Mouse (Mus musculus) midbrain, embryonic 14.5 days (tissue): ENCODE data around the gene Mpc1. TPM values are rescaled to one million over a fixed set of nuclear protein-coding genes. Genes with fewer than 3 reads are reported as not detected.

Experiments
- ATAC-seq: fragments of 200-750 bp; cut with Nextera tagmentation; 2 replicates; pipeline ENCODE4 v1.8.0; 2017; ENCODE audit warnings: moderate number of reproducible peaks, moderate library complexity; ENCODE audit not compliant: low FRiP score, low TSS enrichment
- DNase-seq: peaks from one replicate; pipeline ENCODE4 v3.0.0-alpha.2; 2015
- H3K27ac ChIP-seq: fragments of 300-500 bp; sonication (generic); replicated peaks from 2 replicates; pipeline ENCODE4 v1.5.1; 2014; ENCODE audit warnings: mild to moderate bottlenecking, low read depth, low read length, moderate library complexity
- H3K27me3 ChIP-seq: fragments of 300-500 bp; sonication (generic); 2 replicates; pipeline ENCODE4 v1.6.1; 2014; ENCODE audit warnings: low read length, control low read depth, mixed read lengths; ENCODE audit not compliant: control insufficient read depth, insufficient read depth
- H3K36me3 ChIP-seq: fragments of 300-500 bp; sonication (generic); 2 replicates; pipeline ENCODE4 v1.6.1; 2014; ENCODE audit warnings: low read length, control low read depth; ENCODE audit not compliant: control insufficient read depth, insufficient read depth
- H3K4me1 ChIP-seq: fragments of 300-500 bp; sonication (generic); 2 replicates; pipeline ENCODE4 v1.6.1; 2014; ENCODE audit warnings: mild to moderate bottlenecking, antibody characterized with exemption, low read length, control low read depth; ENCODE audit not compliant: control insufficient read depth, insufficient read depth
- H3K4me2 ChIP-seq: fragments of 300-500 bp; sonication (generic); 2 replicates; pipeline ENCODE4 v1.6.1; 2014; ENCODE audit warnings: mild to moderate bottlenecking, low read length, moderate library complexity
- H3K4me3 ChIP-seq: fragments of 300-500 bp; sonication (generic); replicated peaks from 2 replicates; pipeline ENCODE4 v1.5.1; 2014; ENCODE audit warnings: low read depth, low read length
- H3K9ac ChIP-seq: fragments of 300-500 bp; sonication (generic); replicated peaks from 2 replicates; pipeline ENCODE4 v1.6.1; 2014; ENCODE audit warnings: mild to moderate bottlenecking, low read length, moderate library complexity
- H3K9me3 ChIP-seq: fragments of 300-500 bp; sonication (generic); 2 replicates; pipeline ENCODE4 v1.6.1; 2016; ENCODE audit warnings: low read length, control low read depth, mixed read lengths; ENCODE audit not compliant: control insufficient read depth
- WGBS: fragments of 180-500 bp; shearing (Covaris S2); extraction: QIAGEN DNeasy Blood & Tissue Kit; methylation state at CpG from one replicate; pipeline ENCODE4 v1.1.7; 2014; 5-methylcytosine and 5-hydroxymethylcytosine counted together
- polyA plus RNA-seq: library from polyadenylated mRNA; unstranded; fragments of >200 nt; fragmentation: Nextera tagmentation; extraction: Ambion mirVana; gene quantifications from 2 replicates; pipeline ENCODE4 v1.2.1, GENCODE M21; 2014

Gene Mpc1
- polyA plus RNA-seq = 282 and 326 TPM in 2 replicates

DNA sequence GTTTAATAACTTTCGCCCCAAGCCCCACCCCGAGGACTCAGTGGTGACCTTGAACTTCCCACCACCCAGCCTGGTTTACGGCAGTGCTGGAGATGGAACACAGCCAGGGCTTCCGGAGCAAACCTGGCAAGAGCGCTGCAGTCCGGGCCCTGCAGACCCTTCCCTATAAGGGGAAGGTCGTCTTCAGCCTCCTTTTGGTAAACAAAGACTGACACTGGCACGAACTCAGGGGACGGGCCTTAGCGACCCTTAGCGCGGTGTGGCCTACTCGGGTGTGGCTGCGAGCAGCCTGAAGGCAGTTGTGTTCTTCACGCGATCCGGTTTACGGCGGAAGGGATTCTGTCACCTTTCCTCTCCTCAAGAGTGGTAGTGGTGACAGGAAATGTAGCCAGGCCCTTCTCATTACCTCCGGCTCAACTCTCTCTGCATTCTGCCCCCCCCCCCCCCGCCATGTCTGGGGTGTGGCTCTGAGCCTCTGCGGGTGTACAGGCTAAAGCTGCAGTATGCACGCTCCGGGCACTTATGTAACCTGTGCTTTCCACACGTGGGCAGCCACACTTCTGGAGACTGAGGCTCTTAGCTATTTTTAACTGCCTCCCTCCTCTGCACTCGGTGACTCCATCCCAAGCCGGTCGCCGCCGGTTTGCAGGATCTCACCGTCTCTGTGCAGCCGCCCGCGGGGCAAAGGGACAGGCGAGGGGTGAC is at the start of gene Mpc1:
Gene Mpc1 (plus strand): TSS at position 84 of the 705 bp plus-strand sequence.
- WGBS = 2% methylated on average over 35 of the region's 35 CpGs
- ATAC-seq (peak; percentile 69), DNase-seq (peak; percentile 70)
- no peaks in the 10 kb centered on the region for H3K36me3 ChIP-seq
- peak within 1 kb of the TSS; percentile 77 for H3K9ac ChIP-seq
- no peaks in the 10 kb centered on the region for H3K27me3 ChIP-seq
- H3K9me3 ChIP-seq = no peaks in the 10 kb centered on the region
- peak within 1 kb of the TSS; percentile 78 for H3K4me3 ChIP-seq
- peaks cover 16% of the 10 kb centered on the region for H3K4me1 ChIP-seq
- H3K27ac ChIP-seq = peak within 1 kb of the TSS; percentile 90
- H3K4me2 ChIP-seq = peak within 1 kb of the TSS; percentile 98

DNA sequence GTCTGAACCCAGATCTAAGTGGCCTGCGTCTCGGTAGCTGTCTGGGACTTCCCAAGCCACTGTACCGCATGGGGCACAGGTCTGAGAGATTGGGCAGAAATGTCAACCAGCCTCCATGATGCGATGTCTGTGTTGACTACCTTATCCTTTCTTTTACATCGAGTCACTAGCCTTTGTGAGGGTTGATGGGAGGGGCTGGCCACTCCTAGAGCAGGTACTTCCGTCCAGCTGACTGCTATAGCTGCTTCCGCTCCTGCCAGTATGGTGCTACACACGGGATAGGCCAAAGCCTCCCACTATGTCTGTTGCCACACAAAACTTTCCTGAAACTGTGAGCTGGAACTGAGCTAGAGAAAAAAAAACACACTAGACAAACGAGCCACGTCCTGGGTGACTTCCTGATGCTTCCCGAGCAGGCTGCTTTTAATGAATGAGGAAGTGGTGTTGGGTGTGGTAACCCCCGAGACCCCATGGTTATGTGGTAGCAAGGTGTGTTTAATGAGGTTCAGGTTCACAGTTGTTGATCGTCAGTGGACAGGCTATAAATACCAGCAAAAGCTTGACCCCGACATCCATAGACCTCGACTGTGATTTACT is 49.0 kb upstream of the Mpc1 start:
- H3K9me3 ChIP-seq = no peaks in the 10 kb centered on the region
- ATAC-seq (no peak), DNase-seq (no peak)
- no peak overlapping the region for H3K27ac ChIP-seq
- H3K4me3 ChIP-seq = no peak overlapping the region
- H3K27me3 ChIP-seq = no peaks in the 10 kb centered on the region
- H3K4me2 ChIP-seq = no peak overlapping the region
- H3K4me1 ChIP-seq = no peaks in the 10 kb centered on the region
- no peaks in the 10 kb centered on the region for H3K36me3 ChIP-seq
- H3K9ac ChIP-seq = no peak overlapping the region
- 84% methylated on average over 15 of the region's 15 CpGs for WGBS

DNA sequence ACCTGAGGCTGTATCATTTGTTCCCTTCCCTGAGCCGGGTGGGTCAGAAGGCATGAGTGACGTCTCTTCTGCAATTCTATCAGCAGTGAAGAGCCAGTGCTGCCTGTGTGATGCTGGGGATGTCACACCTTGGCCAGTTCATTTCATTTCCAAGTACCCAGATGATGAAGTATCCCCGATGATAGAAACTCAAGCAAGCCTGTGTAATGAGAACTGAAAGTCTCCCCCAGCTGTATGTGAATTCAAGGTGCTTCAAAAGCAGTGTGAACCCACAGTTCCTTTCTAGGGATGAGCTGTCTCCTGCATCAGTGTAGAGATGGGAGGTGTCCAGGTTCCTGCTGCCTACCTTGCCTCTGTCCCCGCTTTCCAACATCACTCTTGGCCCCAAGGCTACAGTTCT is 48.2 kb upstream of the Mpc1 start:
- no peak overlapping the region for H3K4me3 ChIP-seq
- no peak for ATAC-seq
- no peaks in the 10 kb centered on the region for H3K9me3 ChIP-seq
- H3K4me1 ChIP-seq = no peaks in the 10 kb centered on the region
- H3K27ac ChIP-seq = no peak overlapping the region
- no peak overlapping the region for H3K9ac ChIP-seq
- H3K27me3 ChIP-seq = no peaks in the 10 kb centered on the region
- H3K36me3 ChIP-seq = no peaks in the 10 kb centered on the region
- 89% methylated on average over 4 of the region's 4 CpGs for WGBS
- DNase-seq = no peak
- no peak overlapping the region for H3K4me2 ChIP-seq

DNA sequence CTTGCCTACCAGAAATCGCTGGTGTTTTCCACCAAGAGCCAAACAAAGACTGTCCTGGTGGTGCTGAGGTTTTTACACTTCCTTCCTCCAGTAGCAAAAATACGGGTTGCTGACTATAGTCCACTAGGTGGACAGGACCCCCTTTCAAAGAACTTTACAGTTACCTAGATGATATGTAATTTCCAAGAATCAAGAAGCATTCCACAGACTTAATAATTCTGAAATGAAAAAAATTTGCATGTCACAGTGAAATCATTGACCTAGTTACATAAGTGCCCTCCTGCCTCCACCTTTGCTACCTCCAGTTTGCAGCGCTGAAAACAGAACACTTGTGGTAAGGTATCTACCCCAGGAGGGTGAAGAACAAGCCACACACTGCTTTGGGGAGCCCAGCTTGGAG is 47.0 kb upstream of the Mpc1 start, which contains the start of gene Ccr6:
Gene Ccr6 (plus strand): TSS at position 301 of the 400 bp plus-strand sequence.
- ATAC-seq (no peak), DNase-seq (no peak)
- Histone ChIP-seq H3K27me3 (no peaks in the 10 kb centered on the region), H3K36me3 (no peaks in the 10 kb centered on the region), H3K4me3 (no peak within 1 kb of the TSS), H3K4me1 (no peaks in the 10 kb centered on the region), H3K27ac (no peak within 1 kb of the TSS), H3K9ac (no peak within 1 kb of the TSS), H3K9me3 (no peaks in the 10 kb centered on the region), H3K4me2 (no peak within 1 kb of the TSS)
- WGBS = 86% methylated on average over 3 of the region's 3 CpGs

DNA sequence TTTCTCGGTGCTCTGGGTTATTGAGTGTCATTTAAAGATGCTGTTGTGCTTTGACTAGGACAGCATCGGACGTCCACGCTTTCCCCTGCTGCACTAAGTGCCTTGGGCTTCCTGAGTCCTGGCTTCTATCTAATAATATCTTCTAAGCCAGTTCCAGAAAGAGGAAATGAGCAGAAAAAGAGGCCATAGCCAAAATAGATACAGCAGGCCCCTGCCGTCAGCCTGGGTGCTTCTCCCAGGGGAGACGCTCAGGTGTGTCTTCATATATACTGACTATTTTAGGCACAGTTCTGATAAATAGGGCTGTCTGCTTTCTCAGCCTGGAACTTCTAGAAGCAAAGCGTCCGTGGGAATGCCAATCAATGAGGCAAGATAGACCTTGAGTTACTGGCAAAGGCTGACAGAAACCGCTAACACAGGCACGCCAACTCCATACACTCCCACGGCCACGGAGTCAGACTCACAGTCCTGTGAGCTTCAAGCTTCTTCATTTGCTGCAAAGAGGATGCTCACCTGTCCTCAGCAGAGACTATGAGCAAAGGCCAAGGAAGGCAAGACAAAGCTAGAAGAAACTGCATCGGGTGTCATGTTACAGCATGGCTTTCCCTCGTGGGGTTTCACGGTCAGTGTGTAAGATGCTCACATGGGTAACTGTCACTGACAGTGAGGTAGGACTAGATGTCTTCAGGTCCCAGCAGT is 44.5 kb upstream of the Mpc1 start:
- ATAC-seq (no peak), DNase-seq (no peak)
- WGBS = 83% methylated on average over 15 of the region's 15 CpGs
- no peak overlapping the region for H3K4me3 ChIP-seq
- no peak overlapping the region for H3K27ac ChIP-seq
- no peaks in the 10 kb centered on the region for H3K36me3 ChIP-seq
- H3K4me1 ChIP-seq = no peaks in the 10 kb centered on the region
- no peak overlapping the region for H3K4me2 ChIP-seq
- no peak overlapping the region for H3K9ac ChIP-seq
- no peaks in the 10 kb centered on the region for H3K27me3 ChIP-seq
- no peaks in the 10 kb centered on the region for H3K9me3 ChIP-seq

DNA sequence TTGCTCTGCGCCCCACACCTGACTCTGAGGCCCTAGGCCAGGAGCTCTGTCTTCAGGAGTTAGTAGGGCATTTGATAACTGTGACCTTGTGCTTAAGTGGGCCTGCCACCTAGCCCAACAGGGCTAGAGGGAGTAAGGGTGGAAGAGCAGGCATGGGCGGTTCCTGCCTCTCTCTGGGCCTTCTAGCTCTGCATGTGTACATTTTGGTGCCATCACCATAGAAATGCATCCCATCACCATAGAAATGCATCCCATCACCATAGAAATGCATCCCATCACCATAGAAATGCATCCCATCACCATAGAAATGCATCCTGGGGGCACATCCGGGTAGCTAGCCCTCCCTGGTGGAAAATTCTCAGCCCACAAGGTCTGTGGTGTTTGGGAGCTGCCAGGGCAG is 43.1 kb upstream of the Mpc1 start:
- Histone ChIP-seq H3K4me3 (no peak overlapping the region), H3K4me2 (no peak overlapping the region), H3K9ac (no peak overlapping the region), H3K36me3 (no peaks in the 10 kb centered on the region), H3K27ac (no peak overlapping the region), H3K9me3 (no peaks in the 10 kb centered on the region), H3K4me1 (no peaks in the 10 kb centered on the region), H3K27me3 (no peaks in the 10 kb centered on the region)
- WGBS = 68% methylated on average over 3 of the region's 3 CpGs
- ATAC-seq (no peak), DNase-seq (no peak)

DNA sequence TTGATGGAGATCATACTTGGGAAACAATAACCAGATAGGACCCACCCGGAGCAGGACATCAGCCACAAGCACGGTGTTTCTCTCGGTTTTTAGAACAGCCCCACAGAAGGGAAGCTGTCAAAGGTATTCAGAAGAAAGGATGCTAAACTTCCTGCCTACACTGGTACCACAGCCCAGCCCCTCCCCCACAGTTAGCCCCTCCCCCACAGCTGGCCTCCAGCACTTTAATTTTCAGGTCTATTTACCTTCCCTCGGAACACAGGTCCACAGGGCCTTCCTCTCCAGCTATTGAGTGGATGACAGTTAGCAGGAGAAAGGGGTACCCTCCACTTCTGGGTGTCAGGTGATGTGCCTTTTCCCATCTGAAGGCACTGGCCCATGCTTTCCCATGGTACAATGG is 42.2 kb upstream of the Mpc1 start:
- 76% methylated on average over 4 of the region's 4 CpGs for WGBS
- no peaks in the 10 kb centered on the region for H3K9me3 ChIP-seq
- H3K4me3 ChIP-seq = no peak overlapping the region
- no peaks in the 10 kb centered on the region for H3K36me3 ChIP-seq
- no peak overlapping the region for H3K27ac ChIP-seq
- DNase-seq = no peak
- H3K9ac ChIP-seq = no peak overlapping the region
- ATAC-seq = no peak
- H3K4me1 ChIP-seq = no peaks in the 10 kb centered on the region
- no peak overlapping the region for H3K4me2 ChIP-seq
- no peaks in the 10 kb centered on the region for H3K27me3 ChIP-seq

DNA sequence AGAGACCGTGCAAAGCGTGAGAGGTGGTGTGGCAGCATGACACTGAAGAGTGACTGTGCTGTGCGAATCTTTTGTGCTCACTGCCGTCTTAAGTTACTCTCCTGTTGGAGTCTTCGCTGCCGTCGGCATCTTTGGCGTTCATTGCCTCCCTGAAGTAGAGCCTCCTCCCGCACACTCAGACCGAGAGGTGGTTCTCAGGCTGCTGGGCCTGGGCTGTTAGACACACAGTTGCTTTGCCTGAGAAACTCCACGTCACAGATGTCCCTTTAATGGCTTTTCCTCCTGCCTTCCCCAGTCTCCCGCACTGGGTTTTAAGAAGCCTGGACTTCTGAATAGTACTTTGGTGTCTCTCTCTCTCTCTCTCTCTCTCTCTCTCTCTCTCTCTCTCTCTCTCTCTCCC is 41.1 kb upstream of the Mpc1 start:
- Histone ChIP-seq H3K9ac (no peak overlapping the region), H3K9me3 (no peaks in the 10 kb centered on the region), H3K4me2 (no peak overlapping the region), H3K27me3 (no peaks in the 10 kb centered on the region), H3K27ac (no peak overlapping the region), H3K4me1 (no peaks in the 10 kb centered on the region), H3K36me3 (no peaks in the 10 kb centered on the region), H3K4me3 (no peak overlapping the region)
- no peak for ATAC-seq
- no peak for DNase-seq
- WGBS = 72% methylated on average over 12 of the region's 12 CpGs
